Mouse (Mus musculus) testis, postnatal 14 days (tissue): ENCODE measurements around the gene B430305J03Rik.

Experiments
- DNase-seq: peaks from one replicate; pipeline ENCODE4 v3.0.0; 2021; ENCODE audit warnings: low spot score

The B430305J03Rik gene

GRCm38 (mm10) chr3:61365779-61366373, at the start of gene B430305J03Rik:
Gene B430305J03Rik (minus strand): TSS chr3:61365951.
- peak; percentile 12 for DNase-seq

GRCm38 (mm10) chr3:61409683-61410082, 43.9 kb upstream of the B430305J03Rik start:
- DNase-seq, result no peak

GRCm38 (mm10) chr3:61406921-61407320, 41.2 kb upstream of the B430305J03Rik start:
- no peak for DNase-seq

GRCm38 (mm10) chr3:61400823-61401387, 35.2 kb upstream of the B430305J03Rik start:
- no peak for DNase-seq

GRCm38 (mm10) chr3:61396728-61397127, 31.0 kb upstream of the B430305J03Rik start:
- DNase-seq, result no peak

- no peak for DNase-seq
These were observed 29.6 kb upstream of the B430305J03Rik start for GRCm38 (mm10) chr3:61395382-61395781.

- DNase-seq, result no peak
These were observed 27.8 kb upstream of the B430305J03Rik start for GRCm38 (mm10) chr3:61393520-61393919.

- DNase-seq, result no peak
These were observed 27.1 kb upstream of the B430305J03Rik start for GRCm38 (mm10) chr3:61392881-61393280.

GRCm38 (mm10) chr3:61391564-61391963, 25.8 kb upstream of the B430305J03Rik start:
- DNase-seq, result no peak

- no peak for DNase-seq
These were observed 20.6 kb upstream of the B430305J03Rik start for GRCm38 (mm10) chr3:61386368-61386767.

- no peak for DNase-seq
These were observed 10.2 kb upstream of the B430305J03Rik start for GRCm38 (mm10) chr3:61376001-61376400.

- no peak for DNase-seq
These were observed 2.7 kb upstream of the B430305J03Rik start for GRCm38 (mm10) chr3:61368446-61368845.

- peak; percentile 14 for DNase-seq
These were observed 573 bp downstream of the B430305J03Rik start for GRCm38 (mm10) chr3:61364978-61365778.

GRCm38 (mm10) chr3:61364661-61364977, 1.1 kb downstream of the B430305J03Rik start:
- DNase-seq, result no peak

GRCm38 (mm10) chr3:61363989-61364660, 1.6 kb downstream of the B430305J03Rik start:
- DNase-seq, result peak; percentile 92

GRCm38 (mm10) chr3:61363161-61363988, 2.4 kb downstream of the B430305J03Rik start:
- peak; percentile 92 for DNase-seq

- no peak for DNase-seq
These were observed 3.0 kb downstream of the B430305J03Rik start for GRCm38 (mm10) chr3:61362821-61363160.

- no peak for DNase-seq
These were observed 4.4 kb downstream of the B430305J03Rik start, which contains the start of gene Rap2b for GRCm38 (mm10) chr3:61361338-61361737. Gene Rap2b (plus strand): TSS chr3:61361638.

- no peak for DNase-seq
These were observed 6.9 kb downstream of the B430305J03Rik start for GRCm38 (mm10) chr3:61358756-61359293.

GRCm38 (mm10) chr3:61358107-61358506, 7.6 kb downstream of the B430305J03Rik start:
- DNase-seq, result no peak

- no peak for DNase-seq
These were observed 10.3 kb downstream of the B430305J03Rik start for GRCm38 (mm10) chr3:61355464-61355863.

- DNase-seq, result no peak
These were observed 16.3 kb downstream of the B430305J03Rik start for GRCm38 (mm10) chr3:61349433-61349832.
